Mouse (Mus musculus): ENCODE measurements at regions not wholly inside any gene's neighbourhood (a gene's known extent, or its start where the extent isn't known, plus 50 kb on each side); places are given as distances from the start of the nearest gene placed in this dataset.

GRCm38 (mm10) chr5:120025212-120025611 is 91.1 kb upstream of the Rbm19 start:
- no peak for DNase-seq (ENCODE audit: extremely low spot score, low spot score)

- DNase-seq (ENCODE audit: extremely low spot score, low spot score) = no peak
These were observed 85.4 kb upstream of the Rbm19 start for GRCm38 (mm10) chr5:120030904-120031303.

GRCm38 (mm10) chr5:120031614-120032013 is 84.7 kb upstream of the Rbm19 start:
- DNase-seq (ENCODE audit: extremely low spot score, low spot score) = no peak

DNA sequence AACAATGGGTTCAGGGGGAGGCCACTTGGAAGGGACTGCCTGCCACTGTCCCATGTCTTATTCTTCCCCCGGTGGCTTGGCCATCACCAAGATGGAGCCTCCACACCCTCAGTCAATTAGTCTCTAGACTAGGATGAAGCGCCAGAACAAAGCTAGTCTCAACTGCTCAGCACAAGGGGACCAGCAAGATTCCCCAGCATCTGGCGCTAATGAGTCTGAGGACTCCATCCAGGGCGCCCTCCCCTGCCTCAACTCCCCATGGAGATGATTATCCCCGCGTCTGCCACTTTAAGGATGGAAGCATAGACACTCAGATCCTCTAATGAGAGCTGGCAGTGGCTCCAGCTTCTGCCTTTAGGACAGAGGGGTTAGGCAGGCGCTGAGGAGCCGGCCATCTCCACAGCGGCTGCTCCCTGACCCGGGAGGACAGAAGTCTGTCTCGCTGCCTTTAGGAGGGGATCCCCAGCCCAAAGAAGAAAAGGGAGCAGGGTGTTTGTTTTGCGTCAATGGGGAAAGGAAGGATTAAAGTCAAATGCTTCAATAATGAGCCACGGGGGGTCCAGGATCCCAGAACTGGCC is 81.7 kb upstream of the Rbm19 start:
- no peak for DNase-seq (ENCODE audit: extremely low spot score, low spot score)

DNA sequence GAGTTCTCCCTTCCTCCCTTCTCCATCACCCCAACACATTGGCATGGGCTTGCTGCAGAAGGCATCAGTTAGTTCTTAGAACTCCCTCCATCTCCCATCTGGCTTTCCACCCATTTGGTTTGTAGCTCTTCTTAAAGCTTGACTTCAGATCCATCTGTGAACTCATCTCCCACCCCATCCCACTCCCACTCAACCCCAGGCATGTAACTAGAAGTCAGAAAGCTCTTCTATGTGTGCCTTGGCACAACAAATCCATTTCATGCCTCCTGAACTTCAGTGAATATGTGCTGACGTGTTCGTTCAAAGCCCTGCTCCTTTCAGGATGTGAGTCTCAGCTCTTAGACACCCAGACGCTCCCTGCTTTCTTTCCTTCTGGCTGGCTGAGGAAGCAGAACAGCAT is 81.0 kb upstream of the Rbm19 start:
- DNase-seq (ENCODE audit: extremely low spot score, low spot score) = no peak

- DNase-seq (ENCODE audit: extremely low spot score, low spot score) = no peak
These were observed 78.5 kb upstream of the Rbm19 start for GRCm38 (mm10) chr5:120037806-120038205.

DNA sequence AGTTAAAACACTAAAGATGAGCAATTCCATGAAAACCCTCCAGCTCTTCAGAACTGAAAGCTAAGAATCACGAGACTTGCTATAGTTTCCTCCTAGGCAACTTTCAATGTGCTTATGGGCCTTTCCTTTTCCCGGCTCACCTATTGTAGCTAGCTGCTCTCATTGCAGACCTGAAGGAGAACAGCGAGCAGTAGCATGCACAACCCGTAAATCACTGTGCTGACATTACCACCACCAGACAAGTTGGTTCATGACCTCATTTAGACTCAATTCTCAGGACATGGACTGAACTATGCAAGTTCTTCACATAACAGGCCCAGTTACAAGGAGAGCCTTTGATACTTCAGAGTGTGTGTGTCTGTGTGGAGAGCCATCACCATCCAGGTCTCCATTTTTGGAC is 72.5 kb upstream of the Rbm19 start:
- no peak for DNase-seq (ENCODE audit: extremely low spot score, low spot score)

DNA sequence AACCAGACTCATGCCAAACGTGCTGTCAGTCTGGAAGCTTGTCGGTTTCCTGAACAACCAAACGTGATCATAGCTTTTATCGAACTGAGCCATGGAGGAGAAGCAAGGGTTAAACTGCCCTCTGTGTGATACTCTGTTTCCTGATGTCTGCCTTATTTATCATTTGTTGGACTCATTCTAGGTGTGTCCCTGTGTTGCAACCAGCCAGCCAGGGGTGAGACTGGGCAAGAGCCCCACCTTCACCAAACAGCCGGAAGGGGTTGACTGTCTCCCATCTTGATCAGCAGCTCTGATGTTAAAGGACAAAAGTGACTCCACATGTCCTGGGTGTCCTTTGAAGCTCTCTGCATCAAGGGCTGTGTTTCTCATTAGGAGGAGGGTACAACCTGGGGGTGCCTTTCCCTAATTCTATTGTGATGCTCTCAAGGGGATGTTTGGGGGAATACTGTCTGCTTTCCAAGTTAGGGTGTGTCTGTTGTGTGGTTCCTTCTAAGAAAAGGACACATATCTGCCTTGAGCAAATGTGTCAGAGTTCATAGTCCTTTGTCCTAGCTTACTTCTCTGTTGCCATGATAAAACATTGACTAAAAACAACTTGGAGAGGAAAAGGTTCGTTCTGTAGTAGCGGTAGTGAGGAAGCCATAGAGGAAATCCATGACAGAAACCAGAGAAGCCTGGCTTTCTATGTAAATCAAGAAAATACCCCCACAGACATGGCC is 67.0 kb upstream of the Rbm19 start:
- DNase-seq (ENCODE audit: extremely low spot score, low spot score) = no peak

DNA sequence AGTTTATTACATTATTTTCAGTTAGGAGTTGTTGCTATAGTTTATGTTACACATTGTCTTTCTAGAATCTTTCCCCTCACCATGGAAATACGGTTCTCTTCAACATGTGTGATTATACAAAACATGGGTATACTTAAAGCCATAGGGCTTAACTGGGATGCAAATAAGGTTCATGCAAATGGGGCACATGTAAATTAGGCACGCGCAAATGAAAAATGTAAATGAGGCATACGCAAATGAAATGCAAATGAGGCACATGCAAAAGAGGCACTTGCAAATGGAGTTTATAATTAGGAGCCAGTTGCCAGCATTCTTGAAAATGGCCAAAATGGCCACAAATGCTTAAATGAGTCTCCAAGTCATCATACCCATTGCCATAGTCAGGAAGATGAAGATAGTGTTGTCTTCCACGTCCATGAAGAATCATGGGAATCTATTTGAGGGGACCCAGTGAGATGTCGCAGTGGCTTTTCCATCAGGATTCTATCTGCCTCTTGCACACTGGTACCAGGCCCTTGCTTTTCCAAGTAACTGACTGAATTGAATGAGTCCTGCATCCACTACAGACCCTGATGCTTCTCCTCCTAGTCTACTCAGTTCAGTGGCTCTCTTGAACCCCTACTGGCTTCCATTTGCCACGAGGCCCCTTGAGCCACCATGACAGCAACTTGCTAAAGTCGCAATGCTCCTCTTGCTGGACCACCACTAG is 65.4 kb upstream of the Rbm19 start:
- no peak for DNase-seq (ENCODE audit: extremely low spot score, low spot score)

- DNase-seq (ENCODE audit: extremely low spot score, low spot score) = no peak
These were observed 61.6 kb upstream of the Rbm19 start for GRCm38 (mm10) chr5:120054498-120055167.

Measured in neural tube, embryonic 10.5 days (tissue).